Mouse (Mus musculus) MN1 (cell line): Measurements from ENCODE around the gene Ppef2.
A peak's percentile ranks its signal among the peaks of the same experiment; 100 is the strongest.

Experiments
- DNase-seq: peaks from one replicate; pipeline ENCODE4 v3.0.0-alpha.2; 2016; ENCODE audit warnings: low spot score

Ppef2 gene

GRCm38 (mm10) chr5:92256218-92256617 lies at the start of gene Ppef2:
TSS of gene Ppef2 (minus strand) at chr5:92256278.
- DNase-seq = no peak

GRCm38 (mm10) chr5:92304291-92304690 lies 48.2 kb upstream of the Ppef2 start:
- no peak for DNase-seq

GRCm38 (mm10) chr5:92302149-92302840 lies 46.2 kb upstream of the Ppef2 start:
- DNase-seq = no peak

GRCm38 (mm10) chr5:92294525-92294924 lies 38.4 kb upstream of the Ppef2 start:
- no peak for DNase-seq

- no peak for DNase-seq
Observed at GRCm38 (mm10) chr5:92291652-92292414, 35.8 kb upstream of the Ppef2 start.

GRCm38 (mm10) chr5:92287840-92288239 lies 31.8 kb upstream of the Ppef2 start:
- peak; percentile 75 for DNase-seq

- no peak for DNase-seq
Observed at GRCm38 (mm10) chr5:92283107-92283506, 27.0 kb upstream of the Ppef2 start.

- peak; percentile 17 for DNase-seq
Observed at GRCm38 (mm10) chr5:92282571-92282970, 26.5 kb upstream of the Ppef2 start.

GRCm38 (mm10) chr5:92278942-92279537 lies 23.0 kb upstream of the Ppef2 start:
- peak; percentile 30 for DNase-seq

- DNase-seq = peak; percentile 90
Observed at GRCm38 (mm10) chr5:92277437-92278394, 21.6 kb upstream of the Ppef2 start, which contains the start of gene Naaa. TSS of gene Naaa (minus strand) at chr5:92278170.

- DNase-seq = no peak
Observed at GRCm38 (mm10) chr5:92270496-92270895, 14.4 kb upstream of the Ppef2 start.

- DNase-seq = peak; percentile 78
Observed at GRCm38 (mm10) chr5:92263761-92264359, 7.8 kb upstream of the Ppef2 start.

GRCm38 (mm10) chr5:92262646-92263045 lies 6.6 kb upstream of the Ppef2 start:
- DNase-seq = peak; percentile 65

- DNase-seq = no peak
Observed at GRCm38 (mm10) chr5:92254476-92254875, 1.6 kb downstream of the Ppef2 start.

GRCm38 (mm10) chr5:92252797-92253343 lies 3.2 kb downstream of the Ppef2 start:
- no peak for DNase-seq

GRCm38 (mm10) chr5:92252031-92252430 lies 4.0 kb downstream of the Ppef2 start:
- DNase-seq = no peak

- DNase-seq = no peak
Observed at GRCm38 (mm10) chr5:92248614-92249013, 7.5 kb downstream of the Ppef2 start.

GRCm38 (mm10) chr5:92245483-92245882 lies 10.6 kb downstream of the Ppef2 start:
- no peak for DNase-seq

GRCm38 (mm10) chr5:92244900-92245299 lies 11.2 kb downstream of the Ppef2 start:
- no peak for DNase-seq

- DNase-seq = no peak
Observed at GRCm38 (mm10) chr5:92240769-92241168, 15.3 kb downstream of the Ppef2 start.
